Mouse (Mus musculus) cortical plate, adult 2 months (tissue): Measurements from ENCODE around the gene Gadd45a. TPM values are rescaled to one million over a fixed set of nuclear protein-coding genes. Genes with fewer than 3 reads are reported as not detected.
"Not testable (repeated sequence)": the region's sequence is repeated elsewhere in the genome, so short reads cannot be mapped to it uniquely, and the experiment has no call there.

Experiments
- H3K27ac ChIP-seq: fragments of 200-500 bp; 2 replicates; pipeline ENCODE4 v1.5.1; 2012; ENCODE audit warnings: low read length, control low read depth, inconsistent platforms; ENCODE audit not compliant: insufficient read depth
- H3K4me1 ChIP-seq: fragments of 200-500 bp; 2 replicates; pipeline ENCODE4 v1.6.1; 2011; ENCODE audit warnings: low read length; ENCODE audit not compliant: control insufficient read depth, insufficient read depth
- H3K4me3 ChIP-seq: fragments of 200-500 bp; 2 replicates; pipeline ENCODE4 v1.5.1; 2011; ENCODE audit warnings: mild to moderate bottlenecking, low read length, control low read depth; ENCODE audit not compliant: insufficient read depth
- CTCF ChIP-seq: fragments of 200-500 bp; IDR thresholded peaks from 2 replicates; pipeline ENCODE4 v1.5.1; 2011; ENCODE audit warnings: mild to moderate bottlenecking, control low read depth, low read length; ENCODE audit not compliant: insufficient read depth; ENCODE audit errors: extremely low read depth
- POLR2A ChIP-seq: fragments of 200-500 bp; IDR thresholded peaks from 2 replicates; pipeline ENCODE4 v1.6.1; 2011; ENCODE audit warnings: mild to moderate bottlenecking, low read length, control low read depth; ENCODE audit not compliant: insufficient read depth; ENCODE audit errors: extremely low read depth
- polyA plus RNA-seq: library from polyadenylated mRNA; depleted of rRNA; stranded (reverse); fragments of >200 nt; gene quantifications from 2 replicates; pipeline ENCODE4 v1.2.3, GENCODE M21; 2012

The Gadd45a gene
- polyA plus RNA-seq, 1 experiment, result 19.9 TPM

- Histone ChIP-seq H3K27ac (no peak overlapping the region), H3K4me1 (no peaks in the 10 kb centered on the region), H3K4me3 (no peak overlapping the region)
- TF ChIP-seq POLR2A (no peak), CTCF (no peak)
Observed at GRCm38 (mm10) chr6:67023729-67024128, 13.5 kb downstream of the Gadd45a start.

GRCm38 (mm10) chr6:67021308-67021707 lies 15.9 kb downstream of the Gadd45a start:
- Histone ChIP-seq H3K4me1 (no peaks in the 10 kb centered on the region), H3K27ac (no peak overlapping the region), H3K4me3 (no peak overlapping the region)
- TF ChIP-seq CTCF, result no peak
- TF ChIP-seq POLR2A, result no peak

GRCm38 (mm10) chr6:67019001-67019400 lies 18.3 kb downstream of the Gadd45a start:
- H3K4me3 ChIP-seq, H3K4me1 ChIP-seq, H3K27ac ChIP-seq: not testable (repeated sequence)

DNA sequence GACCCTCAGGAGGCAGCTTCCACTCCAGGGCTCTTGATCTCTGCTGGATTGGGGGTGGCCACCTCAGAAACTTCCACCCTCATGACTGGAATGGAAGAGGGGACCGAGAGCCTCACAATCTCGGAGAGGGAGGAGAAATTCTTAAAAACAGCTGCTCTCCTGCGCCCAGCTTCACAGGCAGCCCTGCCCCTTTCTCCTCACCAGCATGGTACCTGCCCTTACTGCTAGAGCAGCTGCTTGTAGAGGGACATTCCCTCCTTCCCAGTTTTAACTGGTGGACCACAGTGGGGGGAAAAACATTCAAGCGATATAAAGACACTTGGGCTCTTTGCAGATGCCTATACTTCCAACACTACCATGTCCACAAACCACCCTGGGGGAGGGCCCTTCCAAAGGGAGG lies 18.9 kb downstream of the Gadd45a start:
- no peak overlapping the region for H3K4me3 ChIP-seq
- H3K27ac ChIP-seq, result no peak overlapping the region
- TF ChIP-seq POLR2A (no peak), CTCF (no peak)
- H3K4me1 ChIP-seq, result no peaks in the 10 kb centered on the region

DNA sequence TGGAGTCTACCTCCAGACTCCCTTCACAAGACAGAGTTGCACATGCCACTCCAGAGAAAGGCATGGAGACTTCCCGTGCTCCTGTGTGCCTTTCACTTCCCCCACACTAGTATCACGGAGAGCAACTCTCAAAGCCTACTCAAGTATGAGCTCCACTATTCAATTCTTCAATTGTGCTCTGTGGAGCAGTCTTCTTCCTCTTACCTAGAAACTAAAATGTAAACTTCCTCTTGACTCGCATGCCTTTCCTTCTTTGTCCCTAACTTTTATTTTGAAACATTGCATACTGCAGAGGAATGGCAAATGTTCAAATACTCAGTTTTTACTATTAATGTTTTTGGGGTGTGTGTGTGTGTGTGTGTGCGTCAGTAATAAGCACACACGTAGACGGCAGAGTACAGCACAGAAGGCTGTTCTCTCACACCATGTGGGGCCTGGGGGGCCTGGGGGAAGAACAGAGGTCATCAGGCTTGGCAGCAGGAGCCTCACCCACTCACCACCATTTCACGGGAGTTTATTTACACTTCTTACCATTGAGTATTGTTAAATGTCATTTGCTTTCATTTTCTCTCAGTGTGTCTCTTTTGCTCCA lies 20.6 kb downstream of the Gadd45a start:
- TF ChIP-seq CTCF (no peak), POLR2A (no peak)
- no peak overlapping the region for H3K27ac ChIP-seq
- no peak overlapping the region for H3K4me3 ChIP-seq
- H3K4me1 ChIP-seq, result no peaks in the 10 kb centered on the region

GRCm38 (mm10) chr6:67015739-67016519 lies 21.3 kb downstream of the Gadd45a start:
- Histone ChIP-seq H3K4me3 (no peak overlapping the region), H3K4me1 (no peaks in the 10 kb centered on the region), H3K27ac (no peak overlapping the region)
- TF ChIP-seq POLR2A (no peak), CTCF (no peak)

DNA sequence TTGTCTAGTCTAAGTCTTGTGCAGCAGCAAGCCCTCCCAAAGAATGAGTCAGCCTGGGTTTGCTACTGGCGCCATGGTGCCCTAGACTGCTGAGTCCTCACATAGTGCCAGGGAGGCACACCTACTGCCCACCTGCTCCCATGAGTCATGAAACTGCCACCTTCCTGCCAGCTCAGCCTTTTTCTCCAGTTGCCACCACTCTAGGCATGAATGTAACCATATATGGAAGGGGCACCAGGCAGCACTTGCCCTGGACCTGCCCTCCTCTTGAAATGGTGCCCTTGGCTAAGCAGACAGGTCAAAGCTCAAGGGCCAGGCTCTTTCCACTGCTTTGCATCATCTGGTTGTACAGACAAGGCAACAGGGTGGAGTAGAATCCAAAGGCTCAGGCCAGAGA lies 22.6 kb downstream of the Gadd45a start:
- TF ChIP-seq POLR2A (no peak), CTCF (no peak)
- no peak overlapping the region for H3K4me3 ChIP-seq
- no peaks in the 10 kb centered on the region for H3K4me1 ChIP-seq
- H3K27ac ChIP-seq, result no peak overlapping the region

GRCm38 (mm10) chr6:67013949-67014678 lies 23.1 kb downstream of the Gadd45a start:
- Histone ChIP-seq H3K4me3 (no peak overlapping the region), H3K27ac (no peak overlapping the region), H3K4me1 (no peaks in the 10 kb centered on the region)
- TF ChIP-seq CTCF (no peak), POLR2A (no peak)

- TF ChIP-seq CTCF (no peak), POLR2A (no peak)
- H3K4me3 ChIP-seq, result no peak overlapping the region
- H3K27ac ChIP-seq, result no peak overlapping the region
- H3K4me1 ChIP-seq, result no peaks in the 10 kb centered on the region
Observed at GRCm38 (mm10) chr6:67013293-67013948, 23.8 kb downstream of the Gadd45a start.

DNA sequence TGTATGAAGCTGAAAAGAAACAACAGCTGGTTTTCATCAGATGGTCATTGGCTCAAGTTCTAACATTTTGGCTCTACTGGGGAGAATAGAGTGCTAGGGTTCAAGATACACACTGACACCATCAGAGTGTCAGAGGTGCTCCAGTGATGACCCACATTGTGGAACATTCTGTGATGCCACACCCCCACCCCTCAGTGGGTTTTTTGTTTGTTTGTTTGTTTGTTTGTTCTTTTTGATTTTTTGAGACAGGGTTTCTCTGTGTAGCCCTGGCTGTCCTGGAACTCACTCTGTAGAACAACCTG lies 26.1 kb downstream of the Gadd45a start:
- Histone ChIP-seq H3K4me3 (no peak overlapping the region), H3K4me1 (no peaks in the 10 kb centered on the region), H3K27ac (no peak overlapping the region)
- no peak for TF ChIP-seq POLR2A
- TF ChIP-seq CTCF, result no peak
